Mouse (Mus musculus) heart, embryonic 15.5 days (tissue): ENCODE measurements around the gene Fam19a5. TPM values are rescaled to one million over a fixed set of nuclear protein-coding genes. Genes with fewer than 3 reads are reported as not detected.

Experiments
- ATAC-seq: fragments of 200-750 bp; cut with Nextera tagmentation; replicated peaks from 2 replicates; pipeline ENCODE4 v1.8.0; 2017; ENCODE audit warnings: low read depth, moderate TSS enrichment; ENCODE audit not compliant: insufficient number of reproducible peaks, insufficient read depth, low FRiP score
- H3K27ac ChIP-seq: fragments of 300-500 bp; sonication (generic); 2 replicates; pipeline ENCODE4 v1.5.1; 2015; ENCODE audit warnings: mild to moderate bottlenecking, inconsistent platforms
- H3K27me3 ChIP-seq: fragments of 300-500 bp; sonication (generic); 2 replicates; pipeline ENCODE4 v1.6.1; 2015; ENCODE audit warnings: inconsistent platforms
- H3K36me3 ChIP-seq: fragments of 300-500 bp; sonication (generic); 2 replicates; pipeline ENCODE4 v1.6.1; 2015; ENCODE audit warnings: mild to moderate bottlenecking, inconsistent platforms
- H3K4me1 ChIP-seq: fragments of 300-500 bp; sonication (generic); replicated peaks from 2 replicates; pipeline ENCODE4 v1.6.1; 2015; ENCODE audit warnings: inconsistent platforms
- H3K4me2 ChIP-seq: fragments of 300-500 bp; sonication (generic); 2 replicates; pipeline ENCODE4 v1.6.1; 2015; ENCODE audit warnings: inconsistent platforms, mild to moderate bottlenecking, moderate library complexity
- H3K4me3 ChIP-seq: fragments of 300-500 bp; sonication (generic); 2 replicates; pipeline ENCODE4 v1.5.1; 2015; ENCODE audit warnings: mild to moderate bottlenecking, inconsistent platforms
- H3K9ac ChIP-seq: fragments of 300-500 bp; sonication (generic); 2 replicates; pipeline ENCODE4 v1.6.1; 2015; ENCODE audit warnings: mild to moderate bottlenecking, inconsistent platforms
- H3K9me3 ChIP-seq: fragments of 300-500 bp; sonication (generic); replicated peaks from 2 replicates; pipeline ENCODE4 v1.6.1; 2016; ENCODE audit warnings: inconsistent platforms
- WGBS: fragments of 180-500 bp; shearing (Covaris S2); methylation state at CpG from one replicate; pipeline ENCODE4 v1.1.7; 2015; ENCODE audit warnings: mixed read lengths; 5-methylcytosine and 5-hydroxymethylcytosine counted together
- polyA plus RNA-seq: library from polyadenylated mRNA; unstranded; fragments of >200 nt; fragmentation: Nextera tagmentation; extraction: Ambion mirVana; gene quantifications from 2 replicates; pipeline ENCODE4 v1.2.1, GENCODE M21; 2015

Gene Fam19a5
- polyA plus RNA-seq, 1 experiment from 2014 or later = 0.53 TPM

DNA sequence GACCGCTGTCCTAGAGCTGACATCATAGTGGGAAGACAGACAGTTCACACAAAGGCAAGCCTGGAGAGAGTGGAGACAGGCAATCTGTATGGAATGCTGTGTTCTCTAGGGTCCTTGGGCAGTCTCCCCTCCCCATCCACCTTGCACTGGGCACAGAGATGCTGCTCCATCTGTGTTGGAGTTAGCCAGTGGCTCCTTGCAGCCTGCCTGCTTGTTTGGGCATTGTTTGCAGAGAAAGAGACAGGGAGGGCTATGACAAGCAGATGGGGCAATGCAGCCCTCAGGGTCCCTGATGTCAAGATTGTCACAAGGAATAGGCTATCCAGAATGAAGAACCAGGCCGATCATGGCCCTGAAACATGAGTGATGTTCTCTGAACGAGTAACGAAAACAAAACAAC lies 5.6 kb downstream of the Fam19a5 start:
- H3K4me1 ChIP-seq = peaks cover 4% of the 10 kb centered on the region
- no peaks in the 10 kb centered on the region for H3K9me3 ChIP-seq
- no peak for ATAC-seq
- no peak overlapping the region for H3K9ac ChIP-seq
- H3K4me3 ChIP-seq = no peak overlapping the region
- no peaks in the 10 kb centered on the region for H3K36me3 ChIP-seq
- WGBS = 56% methylated on average over 4 of the region's 4 CpGs
- no peak overlapping the region for H3K27ac ChIP-seq
- peaks cover 69% of the 10 kb centered on the region for H3K27me3 ChIP-seq
- no peak overlapping the region for H3K4me2 ChIP-seq

- Histone ChIP-seq H3K27ac (no peak overlapping the region), H3K4me3 (no peak overlapping the region), H3K27me3 (peaks cover 60% of the 10 kb centered on the region), H3K4me1 (no peaks in the 10 kb centered on the region), H3K9ac (no peak overlapping the region), H3K36me3 (no peaks in the 10 kb centered on the region), H3K9me3 (no peaks in the 10 kb centered on the region), H3K4me2 (no peak overlapping the region)
- no peak for ATAC-seq
- WGBS = 39% methylated on average over 5 of the region's 5 CpGs
Measured at GRCm38 (mm10) chr15:87550756-87551155, 6.7 kb downstream of the Fam19a5 start.

GRCm38 (mm10) chr15:87551556-87551955 lies 7.5 kb downstream of the Fam19a5 start:
- Histone ChIP-seq H3K27me3 (peaks cover 54% of the 10 kb centered on the region), H3K4me2 (no peak overlapping the region), H3K4me3 (no peak overlapping the region), H3K27ac (no peak overlapping the region), H3K9ac (no peak overlapping the region), H3K36me3 (no peaks in the 10 kb centered on the region), H3K9me3 (no peaks in the 10 kb centered on the region), H3K4me1 (no peaks in the 10 kb centered on the region)
- ATAC-seq = no peak
- WGBS = 33% methylated on average over 8 of the region's 8 CpGs

- ATAC-seq = no peak
- H3K36me3 ChIP-seq = no peaks in the 10 kb centered on the region
- H3K4me2 ChIP-seq = no peak overlapping the region
- H3K27me3 ChIP-seq = peaks cover 18% of the 10 kb centered on the region
- H3K27ac ChIP-seq = no peak overlapping the region
- no peak overlapping the region for H3K4me3 ChIP-seq
- no peak overlapping the region for H3K9ac ChIP-seq
- no peaks in the 10 kb centered on the region for H3K9me3 ChIP-seq
- WGBS = 67% methylated on average over 9 of the region's 9 CpGs
- no peaks in the 10 kb centered on the region for H3K4me1 ChIP-seq
Measured at GRCm38 (mm10) chr15:87555811-87556210, 11.7 kb downstream of the Fam19a5 start.

GRCm38 (mm10) chr15:87564331-87564730 lies 20.2 kb downstream of the Fam19a5 start:
- H3K4me3 ChIP-seq = no peak overlapping the region
- no peak for ATAC-seq

GRCm38 (mm10) chr15:87566040-87566929 lies 22.2 kb downstream of the Fam19a5 start:
- ATAC-seq = no peak
- Histone ChIP-seq H3K4me3 (no peak overlapping the region), H3K9ac (no peak overlapping the region), H3K4me1 (no peaks in the 10 kb centered on the region), H3K4me2 (no peak overlapping the region), H3K9me3 (no peaks in the 10 kb centered on the region), H3K36me3 (no peaks in the 10 kb centered on the region), H3K27me3 (0 out of 2 replicates have a peak, but pooled peaks cover 3% of the 10 kb centered on the region), H3K27ac (no peak overlapping the region)
- WGBS = 66% methylated on average over 11 of the region's 11 CpGs

More at GRCm38 (mm10) chr15:87564331-87564730, 20.2 kb downstream of the Fam19a5 start:
- no peaks in the 10 kb centered on the region for H3K4me1 ChIP-seq
- no peak overlapping the region for H3K27ac ChIP-seq
- H3K36me3 ChIP-seq = no peaks in the 10 kb centered on the region
- no peak overlapping the region for H3K4me2 ChIP-seq
- no peaks in the 10 kb centered on the region for H3K27me3 ChIP-seq
- 74% methylated on average over 5 of the region's 5 CpGs for WGBS
- no peak overlapping the region for H3K9ac ChIP-seq
- no peaks in the 10 kb centered on the region for H3K9me3 ChIP-seq

- Histone ChIP-seq H3K27me3 (0 out of 2 replicates have a peak, but pooled peaks cover 3% of the 10 kb centered on the region), H3K27ac (no peak overlapping the region), H3K4me1 (no peaks in the 10 kb centered on the region), H3K4me2 (no peak overlapping the region), H3K9me3 (no peaks in the 10 kb centered on the region), H3K36me3 (no peaks in the 10 kb centered on the region), H3K9ac (no peak overlapping the region), H3K4me3 (no peak overlapping the region)
- WGBS = 61% methylated on average over 11 of the region's 11 CpGs
- no peak for ATAC-seq
Measured at GRCm38 (mm10) chr15:87570182-87570581, 26.1 kb downstream of the Fam19a5 start.

- no peaks in the 10 kb centered on the region for H3K4me1 ChIP-seq
- H3K4me2 ChIP-seq = no peak overlapping the region
- no peaks in the 10 kb centered on the region for H3K9me3 ChIP-seq
- no peaks in the 10 kb centered on the region for H3K27me3 ChIP-seq
- H3K9ac ChIP-seq = no peak overlapping the region
- no peak overlapping the region for H3K4me3 ChIP-seq
- WGBS = 87% methylated on average over 5 of the region's 5 CpGs
- H3K36me3 ChIP-seq = no peaks in the 10 kb centered on the region
- no peak overlapping the region for H3K27ac ChIP-seq
- ATAC-seq = no peak
Measured at GRCm38 (mm10) chr15:87579861-87580260, 35.8 kb downstream of the Fam19a5 start.

- Histone ChIP-seq H3K4me3 (no peak overlapping the region), H3K4me2 (no peak overlapping the region), H3K9ac (no peak overlapping the region), H3K36me3 (no peaks in the 10 kb centered on the region), H3K27me3 (no peaks in the 10 kb centered on the region), H3K27ac (no peak overlapping the region), H3K4me1 (no peaks in the 10 kb centered on the region), H3K9me3 (no peaks in the 10 kb centered on the region)
- WGBS = 72% methylated on average over 26 of the region's 26 CpGs
- ATAC-seq = no peak
Measured at GRCm38 (mm10) chr15:87583921-87584621, 40.0 kb downstream of the Fam19a5 start.

GRCm38 (mm10) chr15:87590975-87591374 lies 46.9 kb downstream of the Fam19a5 start:
- no peak overlapping the region for H3K27ac ChIP-seq
- H3K4me1 ChIP-seq = no peaks in the 10 kb centered on the region
- H3K9me3 ChIP-seq = no peaks in the 10 kb centered on the region
- no peak overlapping the region for H3K4me3 ChIP-seq
- no peak overlapping the region for H3K9ac ChIP-seq
- ATAC-seq = no peak
- H3K27me3 ChIP-seq = no peaks in the 10 kb centered on the region
- no peaks in the 10 kb centered on the region for H3K36me3 ChIP-seq
- no peak overlapping the region for H3K4me2 ChIP-seq
- 82% methylated on average over 10 of the region's 10 CpGs for WGBS

GRCm38 (mm10) chr15:87596731-87597130 lies 52.6 kb downstream of the Fam19a5 start:
- ATAC-seq = no peak
- no peaks in the 10 kb centered on the region for H3K27me3 ChIP-seq
- H3K4me3 ChIP-seq = no peak overlapping the region
- no peak overlapping the region for H3K27ac ChIP-seq
- no peaks in the 10 kb centered on the region for H3K36me3 ChIP-seq
- H3K9me3 ChIP-seq = no peaks in the 10 kb centered on the region
- H3K4me2 ChIP-seq = no peak overlapping the region
- no peak overlapping the region for H3K9ac ChIP-seq
- no peaks in the 10 kb centered on the region for H3K4me1 ChIP-seq
- 80% methylated on average over 8 of the region's 8 CpGs for WGBS
